ENCODE assay signal across 13 mouse cellular contexts in genomic region chr15:91028494-91028893, GRCm38 (mm10). TPM values are rescaled to one million over a fixed set of nuclear protein-coding genes. Genes with fewer than 3 reads are reported as not detected.
DNase-seq lines count a peak whose midpoint lies in the region; ATAC-seq and TF ChIP-seq lines count a peak whose summit lies in the region.
"Had no signal": no experiment of that assay in that cellular context is flagged by ENCODE, and none has a peak within 500 bp of the region (broad histone marks: within the 10 kb centered on the region; RNA-seq: fewer than 3 reads in every experiment).

No protein-coding gene starts in this region.

- H3K27me3 ChIP-seq in heart, adult 2 months (ENCODE audit: control insufficient read depth, insufficient read depth, low read length): no peaks in the 10 kb centered on the region
- H3K27me3 ChIP-seq in midbrain, embryonic 14.5 days (ENCODE audit: control insufficient read depth, insufficient read depth, low read length): no peaks in the 10 kb centered on the region
- no peaks in the 10 kb centered on the region for H3K27me3 ChIP-seq in midbrain, embryonic 11.5 days (ENCODE audit: control insufficient read depth, insufficient read depth, low read length)
- H3K27me3 ChIP-seq in hindbrain, embryonic 14.5 days (ENCODE audit: control insufficient read depth, insufficient read depth, low read length): no peaks in the 10 kb centered on the region
- H3K27me3 ChIP-seq in stomach, postnatal 0 days (ENCODE audit: control insufficient read depth, insufficient read depth, low read length): no peaks in the 10 kb centered on the region
- H3K27me3 ChIP-seq: liver, embryonic 13.5 days; neural tube, embryonic 12.5 days had no signal

- intact Hi-C loops in heart, adult 2 months (cut with DNase I): no loop called here
- intact Hi-C loops in left cerebral cortex, postnatal 36 days (cut with DNase I): no loop called here

- no peaks in the 10 kb centered on the region for H3K36me3 ChIP-seq in heart, adult 2 months (ENCODE audit: control insufficient read depth, insufficient read depth, low read length)
- 0 out of 2 replicates have a peak, but pooled peaks cover 3% of the 10 kb centered on the region for H3K36me3 ChIP-seq in midbrain, embryonic 14.5 days (ENCODE audit: control insufficient read depth, insufficient read depth, low read length)
- H3K36me3 ChIP-seq in midbrain, embryonic 11.5 days (ENCODE audit: control insufficient read depth, insufficient read depth, low read length): peaks cover 5% of the 10 kb centered on the region; the same call in 1 of the 2 replicates
- no peaks in the 10 kb centered on the region; the same call in 1 of the 2 replicates for H3K36me3 ChIP-seq in hindbrain, embryonic 14.5 days (replicated peaks; ENCODE audit: control insufficient read depth, insufficient read depth)
- no peaks in the 10 kb centered on the region for H3K36me3 ChIP-seq in stomach, postnatal 0 days (ENCODE audit: control insufficient read depth, insufficient read depth, low read length)
- H3K36me3 ChIP-seq: liver, embryonic 13.5 days had no signal

- H3K9ac ChIP-seq in heart, adult 2 months (ENCODE audit: low read depth, low read length): no peak overlapping the region
- no peak overlapping the region for H3K9ac ChIP-seq in midbrain, embryonic 14.5 days (replicated peaks; ENCODE audit: low read length)
- no peak overlapping the region for H3K9ac ChIP-seq in midbrain, embryonic 11.5 days (ENCODE audit: low read length)
- H3K9ac ChIP-seq in hindbrain, embryonic 14.5 days: no peak overlapping the region
- no peak overlapping the region for H3K9ac ChIP-seq in stomach, postnatal 0 days (ENCODE audit: low read length)
- H3K9ac ChIP-seq: liver, embryonic 13.5 days; neural tube, embryonic 12.5 days had no signal

- no peaks in the 10 kb centered on the region for H3K79me2 ChIP-seq in heart, adult 2 months (replicated peaks; ENCODE audit: control insufficient read depth, insufficient read depth, low read length)

- H3K4me3 ChIP-seq in heart, adult 2 months: peak overlapping the region; percentile 18; the same call in 1 of the 2 replicates
- H3K4me3 ChIP-seq in midbrain, embryonic 14.5 days (replicated peaks; ENCODE audit: low read depth, low read length): no peak overlapping the region
- no peak overlapping the region for H3K4me3 ChIP-seq in midbrain, embryonic 11.5 days (ENCODE audit: low read depth, low read length)
- H3K4me3 ChIP-seq in hindbrain, embryonic 14.5 days (replicated peaks; ENCODE audit: low read length): no peak overlapping the region
- H3K4me3 ChIP-seq in stomach, postnatal 0 days (ENCODE audit: low read depth, low read length): no peak overlapping the region
- H3K4me3 ChIP-seq: liver, embryonic 13.5 days; neural tube, embryonic 12.5 days had no signal

- no peak for TF ChIP-seq POLR2A in heart, adult 2 months (IDR thresholded peaks at IDR 0.05; ENCODE audit: insufficient read depth, low read depth, low read length)

- DNase-seq in heart, adult 2 months: no peak
- DNase-seq in heart, adult 9 months (ENCODE audit: low spot score in 2 of 2): no peak
- DNase-seq in midbrain, embryonic 14.5 days: no peak
- no peak for DNase-seq in midbrain, embryonic 11.5 days (ENCODE audit: low spot score, missing footprints)
- DNase-seq in hindbrain, embryonic 14.5 days (ENCODE audit: low spot score): no peak
- DNase-seq in stomach, postnatal 0 days (ENCODE audit: low spot score): no peak
- no peak for DNase-seq in left cerebral cortex, postnatal 36 days (ENCODE audit: low spot score in 2 of 2)
- DNase-seq in adrenal gland, postnatal 14 days: no peak
- DNase-seq: kidney, adult 2 months; liver, embryonic 13.5 days; lung, postnatal 36 days; right cerebral cortex, postnatal 14 days had no signal

- TF ChIP-seq EP300 in heart, adult 2 months (IDR thresholded peaks at IDR 0.05; ENCODE audit: insufficient read depth, low read depth, low read length): no peak
- no peak for TF ChIP-seq EP300 in stomach, postnatal 0 days (optimal IDR thresholded peaks at IDR 0.05)

- ATAC-seq in midbrain, embryonic 14.5 days (ENCODE audit: low FRiP score, low TSS enrichment): no peak
- no peak for ATAC-seq in midbrain, embryonic 11.5 days (ENCODE audit: low FRiP score)
- no peak for ATAC-seq in hindbrain, embryonic 14.5 days (ENCODE audit: low FRiP score)
- ATAC-seq in stomach, postnatal 0 days (ENCODE audit: low FRiP score, low TSS enrichment): no peak

- H3K4me2 ChIP-seq in midbrain, embryonic 14.5 days (ENCODE audit: low read length): no peak overlapping the region
- no peak overlapping the region for H3K4me2 ChIP-seq in midbrain, embryonic 11.5 days
- no peak overlapping the region for H3K4me2 ChIP-seq in hindbrain, embryonic 14.5 days (replicated peaks)
- H3K4me2 ChIP-seq in stomach, postnatal 0 days (replicated peaks; ENCODE audit: low read depth): peak overlapping the region; percentile 33
- H3K4me2 ChIP-seq: liver, embryonic 13.5 days; neural tube, embryonic 12.5 days had no signal

- WGBS in heart, adult 2 months: 45% methylated on average over 10 of the region's 10 CpGs
- 80% methylated on average over 10 of the region's 10 CpGs for WGBS in midbrain, embryonic 14.5 days
- 89% methylated on average over 10 of the region's 10 CpGs for WGBS in midbrain, embryonic 11.5 days
- WGBS in hindbrain, embryonic 14.5 days: 55% methylated on average over 10 of the region's 10 CpGs
- 34% methylated on average over 10 of the region's 10 CpGs for WGBS in stomach, postnatal 0 days

- H3K4me1 ChIP-seq in heart, adult 2 months (ENCODE audit: control insufficient read depth, insufficient read depth, low read length): no peaks in the 10 kb centered on the region
- H3K4me1 ChIP-seq in midbrain, embryonic 14.5 days (ENCODE audit: control insufficient read depth, insufficient read depth, low read length): peaks cover 8% of the 10 kb centered on the region; the same call in 1 of the 2 replicates
- no peaks in the 10 kb centered on the region; the same call in 1 of the 2 replicates for H3K4me1 ChIP-seq in midbrain, embryonic 11.5 days (ENCODE audit: control insufficient read depth, insufficient read depth, low read length)
- peaks cover 10% of the 10 kb centered on the region for H3K4me1 ChIP-seq in hindbrain, embryonic 14.5 days (replicated peaks; ENCODE audit: control insufficient read depth, insufficient read depth, low read length)
- no peaks in the 10 kb centered on the region for H3K4me1 ChIP-seq in stomach, postnatal 0 days (replicated peaks; ENCODE audit: control insufficient read depth, insufficient read depth)
- H3K4me1 ChIP-seq: liver, embryonic 13.5 days; neural tube, embryonic 12.5 days had no signal

- H3K27ac ChIP-seq in heart, adult 2 months: no peak overlapping the region
- peak overlapping the region; percentile 45; the same call in 1 of the 2 replicates for H3K27ac ChIP-seq in midbrain, embryonic 14.5 days (replicated peaks; ENCODE audit: low read depth, low read length)
- H3K27ac ChIP-seq in midbrain, embryonic 11.5 days (ENCODE audit: low read depth, low read length): no peak overlapping the region
- peak overlapping the region; percentile 9; the same call in 1 of the 2 replicates for H3K27ac ChIP-seq in hindbrain, embryonic 14.5 days
- H3K27ac ChIP-seq in stomach, postnatal 0 days (replicated peaks): peak overlapping the region; percentile 35; the same call in 1 of the 2 replicates
- H3K27ac ChIP-seq: liver, embryonic 13.5 days; neural tube, embryonic 12.5 days had no signal

- no peaks in the 10 kb centered on the region for H3K9me3 ChIP-seq in midbrain, embryonic 14.5 days (ENCODE audit: control insufficient read depth, low read length)
- peaks cover 3% of the 10 kb centered on the region; the same call in 1 of the 2 replicates for H3K9me3 ChIP-seq in midbrain, embryonic 11.5 days (ENCODE audit: control insufficient read depth, low read length)
- no peaks in the 10 kb centered on the region for H3K9me3 ChIP-seq in hindbrain, embryonic 14.5 days (ENCODE audit: control insufficient read depth, low read length)
- H3K9me3 ChIP-seq in stomach, postnatal 0 days (ENCODE audit: control insufficient read depth, low read length): no peaks in the 10 kb centered on the region
- H3K9me3 ChIP-seq: liver, embryonic 13.5 days had no signal

- TF ChIP-seq CTCF in heart, adult 2 months (IDR thresholded peaks at IDR 0.05): no peak
- TF ChIP-seq CTCF in stomach, postnatal 0 days (IDR thresholded peaks at IDR 0.05; ENCODE audit: low read depth): no peak

RNA-seq across cellular contexts. Expression of gene Kif21a, which starts 21.3 kb away (rescaled TPM):
- 10 to 100 TPM; 18.1 to 18.9 TPM for total RNA-seq in heart, adult 2 months (2021)
- 3.7 and 13.3 TPM in 2 replicates for polyA plus RNA-seq in heart, adult 2 months (2012; rRNA removed)
- 63.4 and 72.2 TPM in 2 replicates for polyA plus RNA-seq in midbrain, embryonic 14.5 days (2014; fragmentation: Nextera tagmentation; extraction: Ambion mirVana)
- polyA plus RNA-seq in midbrain, embryonic 11.5 days (2014; fragmentation: Nextera tagmentation; extraction: Ambion mirVana): 77.0 and 77.3 TPM in 2 replicates
- polyA plus RNA-seq in hindbrain, embryonic 14.5 days (2014; fragmentation: Nextera tagmentation; extraction: Ambion mirVana): 50.6 and 50.8 TPM in 2 replicates
- polyA plus RNA-seq in stomach, postnatal 0 days (2015; fragmentation: Nextera tagmentation; extraction: Ambion mirVana): 17.2 and 18.2 TPM in 2 replicates
- total RNA-seq in left cerebral cortex, postnatal 36 days (2021): 100 to 1,000 TPM; 120 to 130 TPM
- 19.5 and 21.6 TPM in 2 replicates for total RNA-seq in adrenal gland, postnatal 14 days (2021)

Comparison
In these comparisons a context has a peak if more than half of its experiments do, and no peak if none do; other contexts are left out.
1. H3K27ac ChIP-seq: peak in midbrain, embryonic 14.5 days (single experiment), hindbrain, embryonic 14.5 days (single experiment) and stomach, postnatal 0 days (single experiment); none in heart, adult 2 months (single experiment) and midbrain, embryonic 11.5 days (single experiment).